Mouse (Mus musculus): ENCODE results near the gene Rnf181. TPM values are rescaled to one million over a fixed set of nuclear protein-coding genes. Genes with fewer than 3 reads are reported as not detected.

Rnf181 gene
- total and polyA plus RNA-seq, 2 experiments from 2014 or later: 87.3 to 120 TPM

DNA sequence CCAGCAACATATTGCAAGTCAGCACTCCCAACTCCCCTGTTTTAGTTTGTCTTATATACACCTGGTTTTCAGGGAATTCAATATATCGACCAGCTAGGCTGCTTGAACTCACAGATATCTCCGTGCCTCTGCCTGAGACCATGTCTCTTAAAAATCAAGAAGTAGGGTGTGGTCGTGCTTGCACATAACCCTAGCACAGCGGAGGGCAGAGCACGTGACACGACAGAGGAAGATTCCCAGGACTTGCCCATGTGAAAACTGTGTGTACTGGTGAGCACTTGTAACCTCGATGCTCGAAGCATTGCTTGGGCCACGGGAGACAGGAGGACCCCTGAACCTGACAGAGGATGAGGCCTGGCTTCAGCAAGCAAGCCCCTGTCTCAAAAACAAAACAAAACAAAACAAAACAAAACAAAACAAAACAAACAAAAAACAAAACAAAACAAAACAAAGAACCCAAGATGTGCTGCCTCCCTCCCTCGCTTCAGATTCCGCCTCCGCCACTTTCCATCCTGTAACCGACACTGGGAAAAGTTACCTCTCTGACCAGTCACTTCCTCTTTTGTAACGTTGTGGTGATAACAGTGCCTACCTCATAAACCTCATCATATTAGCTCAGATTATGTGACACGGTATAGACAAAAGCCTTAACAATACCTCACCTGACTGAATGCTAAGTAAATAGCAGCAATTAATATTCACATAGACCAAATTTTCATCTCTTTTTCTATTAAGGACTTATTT lies 8.2 kb upstream of the Rnf181 start:
- Histone ChIP-seq H3K36me3 (ENCODE audit: insufficient read depth, low read length) (no peaks in the 10 kb centered on the region), H3K27ac (ENCODE audit: low read depth, low read length) (no peak overlapping the region), H3K27me3 (ENCODE audit: insufficient read depth, low read length) (peaks cover 8% of the 10 kb centered on the region; the same call in 1 of the 2 replicates), H3K4me3 (ENCODE audit: low read depth, low read length) (no peak overlapping the region), H3K4me2 (ENCODE audit: low read depth, low read length, poor library complexity, severe bottlenecking) (no peak overlapping the region), H3K9me3 (ENCODE audit: low read length) (no peaks in the 10 kb centered on the region), H3K4me1 (ENCODE audit: insufficient read depth, low read length) (no peaks in the 10 kb centered on the region; the same call in 1 of the 2 replicates), H3K9ac (replicated peaks; ENCODE audit: low read length, poor library complexity, severe bottlenecking) (no peak overlapping the region)
- WGBS: 86% methylated on average over 15 of the region's 15 CpGs
- no peak for TF ChIP-seq CTCF (IDR thresholded peaks at IDR 0.05)
- ATAC-seq (ENCODE audit: low FRiP score) (no peak), DNase-seq (ENCODE audit: low spot score) (no peak)

DNA sequence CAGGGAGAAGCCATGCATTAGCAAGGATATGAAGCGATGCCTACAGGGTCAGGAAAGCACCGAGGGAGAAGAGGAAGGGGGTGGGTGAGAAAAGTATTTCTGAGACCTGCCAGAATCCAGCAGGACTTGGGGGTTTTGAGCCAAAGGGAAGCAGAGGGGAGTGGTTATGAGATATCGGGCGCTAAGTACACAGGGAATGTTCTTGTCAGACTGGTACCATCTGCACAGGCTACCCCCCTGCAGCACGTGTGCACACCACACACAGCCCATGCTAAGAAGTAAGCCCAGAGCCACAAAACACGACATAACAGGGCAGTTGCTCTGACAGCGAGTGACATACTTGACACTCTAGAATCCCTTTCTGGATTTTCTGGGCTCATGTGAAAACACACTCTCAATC lies 7.5 kb upstream of the Rnf181 start:
- ATAC-seq (ENCODE audit: low FRiP score) (no peak), DNase-seq (ENCODE audit: low spot score) (no peak)
- no peak overlapping the region for H3K4me2 ChIP-seq (ENCODE audit: low read depth, low read length, poor library complexity, severe bottlenecking)
- TF ChIP-seq CTCF (IDR thresholded peaks at IDR 0.05): no peak
- peaks cover under 1% of the 10 kb centered on the region; the same call in 1 of the 2 replicates for H3K27me3 ChIP-seq (ENCODE audit: insufficient read depth, low read length)
- WGBS: 73% methylated on average over 7 of the region's 7 CpGs
- H3K9me3 ChIP-seq (ENCODE audit: low read length): no peaks in the 10 kb centered on the region
- no peaks in the 10 kb centered on the region for H3K36me3 ChIP-seq (ENCODE audit: insufficient read depth, low read length)
- no peak overlapping the region for H3K9ac ChIP-seq (replicated peaks; ENCODE audit: low read length, poor library complexity, severe bottlenecking)
- no peak overlapping the region for H3K27ac ChIP-seq (ENCODE audit: low read depth, low read length)
- H3K4me3 ChIP-seq (ENCODE audit: low read depth, low read length): no peak overlapping the region
- H3K4me1 ChIP-seq (ENCODE audit: insufficient read depth, low read length): no peaks in the 10 kb centered on the region

DNA sequence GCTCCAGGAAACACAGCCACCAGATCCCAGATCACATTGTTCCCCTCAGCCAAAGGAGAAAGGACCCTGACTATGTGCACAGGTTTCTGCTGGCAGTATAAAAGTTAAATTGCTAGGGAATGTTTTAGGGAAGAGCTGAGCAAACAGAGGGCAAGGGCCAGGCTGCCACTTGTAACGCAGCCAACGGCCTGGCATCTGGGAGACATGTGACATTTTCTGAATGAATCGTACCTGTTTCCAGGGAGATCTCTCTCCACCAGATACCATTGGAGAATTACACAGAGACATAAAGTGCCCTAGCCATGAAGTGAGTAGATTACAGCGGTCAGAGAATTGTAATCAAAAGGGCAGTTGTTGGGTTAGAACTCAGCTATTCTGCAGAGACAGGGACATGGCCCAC lies 6.4 kb upstream of the Rnf181 start:
- H3K27me3 ChIP-seq (ENCODE audit: insufficient read depth, low read length): no peaks in the 10 kb centered on the region
- no peak for TF ChIP-seq CTCF (IDR thresholded peaks at IDR 0.05)
- no peak overlapping the region for H3K4me2 ChIP-seq (ENCODE audit: low read depth, low read length, poor library complexity, severe bottlenecking)
- no peaks in the 10 kb centered on the region for H3K4me1 ChIP-seq (ENCODE audit: insufficient read depth, low read length)
- no peak overlapping the region for H3K4me3 ChIP-seq (ENCODE audit: low read depth, low read length)
- no peak overlapping the region for H3K27ac ChIP-seq (ENCODE audit: low read depth, low read length)
- H3K9me3 ChIP-seq (ENCODE audit: low read length): no peaks in the 10 kb centered on the region
- no peaks in the 10 kb centered on the region for H3K36me3 ChIP-seq (ENCODE audit: insufficient read depth, low read length)
- H3K9ac ChIP-seq (replicated peaks; ENCODE audit: low read length, poor library complexity, severe bottlenecking): no peak overlapping the region
- 87% methylated on average over 4 of the region's 4 CpGs for WGBS
- no peak for DNase-seq (ENCODE audit: low spot score)
- no peak for ATAC-seq (ENCODE audit: low FRiP score)

DNA sequence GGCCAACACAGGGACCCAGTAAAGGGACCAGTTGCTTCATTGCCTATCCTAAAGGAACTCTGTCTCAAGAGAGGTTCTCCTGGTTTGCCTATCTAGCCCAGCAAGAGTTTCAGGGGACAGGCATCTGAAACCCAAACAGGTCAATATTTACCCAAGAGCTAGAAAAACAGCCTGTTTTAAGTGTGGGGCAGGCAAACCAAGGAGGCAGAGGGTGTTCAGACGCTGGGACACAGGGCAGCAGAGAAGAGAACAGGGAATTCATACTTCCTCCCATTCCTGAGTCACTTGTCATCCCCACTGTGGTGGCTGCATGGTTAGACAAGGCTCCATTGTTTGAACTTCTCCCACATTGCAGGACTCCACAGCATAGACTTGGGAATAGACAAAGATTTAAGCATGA lies 4.8 kb upstream of the Rnf181 start:
- Histone ChIP-seq H3K36me3 (ENCODE audit: insufficient read depth, low read length) (no peaks in the 10 kb centered on the region), H3K27ac (ENCODE audit: low read depth, low read length) (no peak overlapping the region), H3K27me3 (ENCODE audit: insufficient read depth, low read length) (no peaks in the 10 kb centered on the region), H3K9ac (replicated peaks; ENCODE audit: low read length, poor library complexity, severe bottlenecking) (no peak overlapping the region), H3K4me1 (ENCODE audit: insufficient read depth, low read length) (no peaks in the 10 kb centered on the region), H3K4me2 (ENCODE audit: low read depth, low read length, poor library complexity, severe bottlenecking) (no peak overlapping the region), H3K9me3 (ENCODE audit: low read length) (no peaks in the 10 kb centered on the region), H3K4me3 (ENCODE audit: low read depth, low read length) (no peak overlapping the region)
- 25% methylated on average over 1 of the region's 1 CpGs for WGBS
- TF ChIP-seq CTCF (IDR thresholded peaks at IDR 0.05): no peak
- no peak for ATAC-seq (ENCODE audit: low FRiP score)
- DNase-seq (ENCODE audit: low spot score): no peak

DNA sequence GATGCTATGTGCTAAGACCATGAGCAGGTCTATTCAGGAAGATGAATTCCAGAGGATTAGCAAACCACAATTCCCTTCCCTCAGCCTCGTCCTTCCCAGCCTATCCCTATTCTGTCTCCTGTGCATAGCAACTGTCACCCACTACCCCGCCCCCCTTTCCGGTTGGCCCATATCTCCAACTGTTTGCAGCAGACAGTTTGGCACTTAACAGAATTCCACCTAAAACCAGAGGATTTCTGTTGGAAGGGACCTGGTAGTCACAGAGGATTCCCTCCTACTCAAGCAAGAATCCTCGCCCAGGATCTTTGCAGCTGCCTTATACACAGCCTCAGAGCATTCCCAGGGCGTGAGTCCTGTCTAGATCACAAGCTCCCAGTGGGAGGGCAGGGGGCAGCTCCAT lies 4.4 kb upstream of the Rnf181 start:
- no peak overlapping the region for H3K4me3 ChIP-seq (ENCODE audit: low read depth, low read length)
- H3K9ac ChIP-seq (replicated peaks; ENCODE audit: low read length, poor library complexity, severe bottlenecking): no peak overlapping the region
- WGBS: 35% methylated on average over 5 of the region's 5 CpGs
- H3K27me3 ChIP-seq (ENCODE audit: insufficient read depth, low read length): no peaks in the 10 kb centered on the region
- no peak overlapping the region for H3K4me2 ChIP-seq (ENCODE audit: low read depth, low read length, poor library complexity, severe bottlenecking)
- H3K9me3 ChIP-seq (ENCODE audit: low read length): no peaks in the 10 kb centered on the region
- no peak overlapping the region for H3K27ac ChIP-seq (ENCODE audit: low read depth, low read length)
- no peak for TF ChIP-seq CTCF (IDR thresholded peaks at IDR 0.05)
- H3K4me1 ChIP-seq (ENCODE audit: insufficient read depth, low read length): no peaks in the 10 kb centered on the region
- no peaks in the 10 kb centered on the region for H3K36me3 ChIP-seq (ENCODE audit: insufficient read depth, low read length)
- DNase-seq (ENCODE audit: low spot score): no peak
- no peak for ATAC-seq (ENCODE audit: low FRiP score)

DNA sequence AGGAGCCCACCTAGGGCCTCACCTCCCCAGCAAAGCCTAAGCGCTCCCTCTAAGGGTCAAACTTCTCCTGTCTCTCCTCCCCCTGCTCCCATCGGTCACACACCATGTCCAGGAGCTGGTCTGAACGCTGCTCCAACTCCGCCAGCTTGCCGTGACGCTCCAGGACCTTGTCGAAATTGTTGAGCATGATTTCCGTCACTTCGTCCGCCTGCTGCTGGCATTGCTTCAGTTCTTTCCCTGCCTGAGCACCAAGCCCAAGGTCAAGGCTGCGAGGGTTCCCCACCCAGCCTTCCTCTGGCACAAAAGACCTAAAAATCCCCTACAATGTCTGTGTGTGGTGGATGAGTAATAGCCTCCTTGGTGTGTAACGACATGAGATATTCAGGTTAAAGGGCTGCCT lies 3.3 kb upstream of the Rnf181 start:
- WGBS: 84% methylated on average over 12 of the region's 12 CpGs
- no peak for TF ChIP-seq CTCF (IDR thresholded peaks at IDR 0.05)
- ATAC-seq (ENCODE audit: low FRiP score): no peak

More for the DNA sequence above, 3.3 kb upstream of the Rnf181 start:
- H3K9ac ChIP-seq (replicated peaks; ENCODE audit: low read length, poor library complexity, severe bottlenecking): no peak overlapping the region
- no peak for DNase-seq (ENCODE audit: low spot score)
- H3K27ac ChIP-seq (ENCODE audit: low read depth, low read length): no peak overlapping the region
- H3K36me3 ChIP-seq (ENCODE audit: insufficient read depth, low read length): no peaks in the 10 kb centered on the region
- H3K27me3 ChIP-seq (ENCODE audit: insufficient read depth, low read length): no peaks in the 10 kb centered on the region
- H3K4me3 ChIP-seq (ENCODE audit: low read depth, low read length): no peak overlapping the region
- H3K9me3 ChIP-seq (ENCODE audit: low read length): no peaks in the 10 kb centered on the region
- no peaks in the 10 kb centered on the region for H3K4me1 ChIP-seq (ENCODE audit: insufficient read depth, low read length)
- no peak overlapping the region for H3K4me2 ChIP-seq (ENCODE audit: low read depth, low read length, poor library complexity, severe bottlenecking)
